8 mouse cellular contexts compared by ENCODE assay signal in genomic region chr4:101647196-101647905, GRCm38 (mm10). TPM values are rescaled to one million over a fixed set of nuclear protein-coding genes. Genes with fewer than 3 reads are reported as not detected.
A peak's percentile ranks its signal among the peaks of the same experiment; 100 is the strongest.
DNase-seq lines count a peak whose midpoint lies in the region; ATAC-seq and TF ChIP-seq lines count a peak whose summit lies in the region.

TSS of gene Leprot (plus strand) at chr4:101647718.

- DNase-seq in A20 (ENCODE audit: low read depth, low spot score) = peak; percentile 95
- DNase-seq in heart, adult 9 months (ENCODE audit: low spot score in 2 of 2) = peak; percentile 100
- peak; percentile 96 to 97 for DNase-seq in monocyte, adult 2 months (ENCODE audit: low read depth in 1 of 2, low spot score in 2 of 2)
- peak; percentile 91 to 93 for DNase-seq in spleen, postnatal 36 days (ENCODE audit: low spot score in 2 of 2)

- H3K36me3 ChIP-seq in kidney, embryonic 14.5 days (ENCODE audit: control insufficient read depth, insufficient read depth, low read length) = no peaks in the 10 kb centered on the region
- no peaks in the 10 kb centered on the region for H3K36me3 ChIP-seq in limb, embryonic 15.5 days

- peak within 1 kb of the TSS; percentile 88 for H3K9ac ChIP-seq in kidney, embryonic 14.5 days (ENCODE audit: low read depth, low read length)
- peak within 1 kb of the TSS; percentile 74 for H3K9ac ChIP-seq in limb, embryonic 15.5 days

- no peak for TF ChIP-seq CTCF in bone marrow macrophage, adult 2 months (IDR thresholded peaks at IDR 0.05; ENCODE audit: low read depth, low read length)
- TF ChIP-seq CTCF in embryonic fibroblast, embryonic 13.5 days (IDR thresholded peaks at IDR 0.05; ENCODE audit: borderline replicate concordance, insufficient read depth, low read length) = no peak

- H3K4me2 ChIP-seq in kidney, embryonic 14.5 days (replicated peaks; ENCODE audit: low read depth, low read length) = peak within 1 kb of the TSS; percentile 56
- peak within 1 kb of the TSS; percentile 59 for H3K4me2 ChIP-seq in limb, embryonic 15.5 days

- no peak for TF ChIP-seq POLR2A in bone marrow macrophage, adult 2 months (IDR thresholded peaks at IDR 0.05; ENCODE audit: borderline replicate concordance, low read depth, low read length)
- TF ChIP-seq POLR2A in embryonic fibroblast, embryonic 13.5 days (IDR thresholded peaks at IDR 0.05; ENCODE audit: low read depth, low read length) = peak; percentile 60

- H3K4me3 ChIP-seq in bone marrow macrophage, adult 2 months (ENCODE audit: insufficient read depth, low read length) = peak within 1 kb of the TSS; percentile 76
- H3K4me3 ChIP-seq in embryonic fibroblast, embryonic 13.5 days (ENCODE audit: insufficient read depth, low read length) = peak within 1 kb of the TSS; percentile 88
- H3K4me3 ChIP-seq in kidney, embryonic 14.5 days (ENCODE audit: low read length) = peak within 1 kb of the TSS; percentile 73
- H3K4me3 ChIP-seq in limb, embryonic 15.5 days = peak within 1 kb of the TSS; percentile 86

- ATAC-seq in kidney, embryonic 14.5 days (ENCODE audit: low FRiP score, low TSS enrichment) = peak; percentile 98
- ATAC-seq in limb, embryonic 15.5 days (ENCODE audit: insufficient number of reproducible peaks, low FRiP score, low TSS enrichment, low read depth) = peak; percentile 99

- H3K27me3 ChIP-seq in kidney, embryonic 14.5 days (ENCODE audit: control insufficient read depth, insufficient read depth, low read length) = no peaks in the 10 kb centered on the region
- H3K27me3 ChIP-seq in limb, embryonic 15.5 days = no peaks in the 10 kb centered on the region

- H3K27ac ChIP-seq in bone marrow macrophage, adult 2 months (ENCODE audit: insufficient read depth, low read depth, low read length) = peak within 1 kb of the TSS; percentile 75
- peak within 1 kb of the TSS; percentile 87 for H3K27ac ChIP-seq in embryonic fibroblast, embryonic 13.5 days (ENCODE audit: insufficient read depth, low read length)
- H3K27ac ChIP-seq in kidney, embryonic 14.5 days (ENCODE audit: low read depth, low read length) = peak within 1 kb of the TSS; percentile 88
- H3K27ac ChIP-seq in limb, embryonic 15.5 days = peak within 1 kb of the TSS; percentile 96

- WGBS in kidney, embryonic 14.5 days = under 1% methylated on average over 39 of the region's 39 CpGs
- under 1% methylated on average over 39 of the region's 39 CpGs for WGBS in limb, embryonic 15.5 days

- H3K9me3 ChIP-seq in kidney, embryonic 14.5 days (ENCODE audit: control insufficient read depth, low read length) = no peaks in the 10 kb centered on the region
- no peaks in the 10 kb centered on the region for H3K9me3 ChIP-seq in limb, embryonic 15.5 days

- H3K4me1 ChIP-seq in bone marrow macrophage, adult 2 months (ENCODE audit: control insufficient read depth, insufficient read depth, low read length) = peaks cover 18% of the 10 kb centered on the region
- H3K4me1 ChIP-seq in embryonic fibroblast, embryonic 13.5 days (ENCODE audit: control insufficient read depth, insufficient read depth, low read length) = peaks cover 4% of the 10 kb centered on the region; the same call in 1 of the 2 replicates
- H3K4me1 ChIP-seq in kidney, embryonic 14.5 days (ENCODE audit: control insufficient read depth, insufficient read depth, low read length) = peaks cover 5% of the 10 kb centered on the region; the same call in 1 of the 2 replicates
- H3K4me1 ChIP-seq in limb, embryonic 15.5 days = peaks cover 8% of the 10 kb centered on the region

RNA-seq across cellular contexts. Expression of gene Leprot, which starts in this region (rescaled TPM):
- polyA plus RNA-seq in bone marrow macrophage, adult 2 months (2012; ENCODE audit: insufficient read depth, insufficient read length, missing spikeins) = 162 and 167 TPM in 2 replicates
- 107 and 109 TPM in 2 replicates for polyA plus RNA-seq in embryonic fibroblast, embryonic 13.5 days (2011; ENCODE audit: insufficient read length, low read depth, missing spikeins)
- 71.4 and 84.2 TPM in 2 replicates for polyA plus RNA-seq in kidney, embryonic 14.5 days (2014; fragmentation: Nextera tagmentation; extraction: Ambion mirVana)
- polyA plus RNA-seq in limb, embryonic 15.5 days (2015; fragmentation: Nextera tagmentation; extraction: Ambion mirVana) = 110 and 111 TPM in 2 replicates

Comparison
In these comparisons a context has a peak if more than half of its experiments do, and no peak if none do; other contexts are left out.
1. Peak in every context shown above with its lines: DNase-seq, ATAC-seq, H3K4me3 ChIP-seq and H3K27ac ChIP-seq.